Mouse (Mus musculus): ENCODE measurements at regions not wholly inside any gene's neighbourhood (a gene's known extent, or its start where the extent isn't known, plus 50 kb on each side); places are given as distances from the start of the nearest gene placed in this dataset.

DNA sequence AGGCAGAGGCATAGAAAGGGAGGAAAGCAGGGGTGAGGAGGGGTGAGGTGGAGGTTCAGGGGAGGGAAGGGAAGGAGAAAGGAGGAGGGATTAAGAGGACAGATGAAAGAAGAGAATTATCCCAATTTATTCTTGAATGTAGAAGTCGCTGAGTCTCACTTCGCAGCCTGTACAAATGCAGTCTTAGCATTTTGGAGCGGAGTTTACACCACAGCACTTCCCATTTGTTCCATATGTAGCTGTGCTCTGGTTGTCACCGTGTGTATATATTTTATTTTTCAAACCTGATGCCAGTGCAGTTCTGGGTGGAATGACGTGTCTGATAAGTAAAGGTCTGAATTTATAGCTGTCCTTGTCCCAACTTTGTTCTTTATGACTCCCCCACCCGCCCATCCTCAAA, 105.2 kb downstream of the Spata19 start:
- H3K27me3 ChIP-seq (ENCODE audit: control insufficient read depth, insufficient read depth, low read length) = no peaks in the 10 kb centered on the region
- no peak overlapping the region for H3K9ac ChIP-seq
- no peaks in the 10 kb centered on the region for H3K9me3 ChIP-seq (ENCODE audit: control insufficient read depth, low read length)
- no peaks in the 10 kb centered on the region for H3K36me3 ChIP-seq (replicated peaks; ENCODE audit: control insufficient read depth, insufficient read depth)
- H3K27ac ChIP-seq = no peak overlapping the region
- DNase-seq (ENCODE audit: low spot score) (no peak), ATAC-seq (ENCODE audit: low FRiP score) (no peak)
- no peak overlapping the region for H3K4me2 ChIP-seq (replicated peaks)
- H3K4me1 ChIP-seq (replicated peaks; ENCODE audit: control insufficient read depth, insufficient read depth, low read length) = no peaks in the 10 kb centered on the region
- no peak overlapping the region for H3K4me3 ChIP-seq (replicated peaks; ENCODE audit: low read length)
- WGBS = 79% methylated on average over 6 of the region's 6 CpGs

DNA sequence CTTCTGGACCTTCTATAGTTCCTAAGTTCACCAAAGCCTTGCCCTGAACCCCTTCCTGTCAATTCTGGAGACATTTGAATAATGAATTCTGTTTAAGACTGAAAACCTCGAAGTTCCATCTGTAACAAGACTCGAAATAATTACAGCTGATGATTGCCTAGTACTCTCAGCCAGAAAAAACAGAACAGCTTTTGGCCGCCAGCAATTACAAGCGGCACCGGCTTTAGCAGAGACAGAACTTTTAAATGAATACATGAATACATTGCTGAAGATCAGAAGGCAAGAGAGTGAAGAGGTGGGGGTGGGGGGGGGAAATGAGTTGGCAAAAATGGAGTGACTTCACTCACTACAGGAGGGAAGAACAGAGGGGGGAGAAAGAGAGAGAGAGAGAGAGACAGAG, 112.6 kb downstream of the Spata19 start:
- H3K9me3 ChIP-seq (ENCODE audit: control insufficient read depth, low read length) = no peaks in the 10 kb centered on the region
- WGBS = 87% methylated on average over 5 of the region's 5 CpGs
- no peak overlapping the region for H3K27ac ChIP-seq
- no peaks in the 10 kb centered on the region for H3K36me3 ChIP-seq (replicated peaks; ENCODE audit: control insufficient read depth, insufficient read depth)
- H3K4me3 ChIP-seq (replicated peaks; ENCODE audit: low read length) = no peak overlapping the region
- no peak overlapping the region for H3K4me2 ChIP-seq (replicated peaks)
- no peak overlapping the region for H3K9ac ChIP-seq
- no peaks in the 10 kb centered on the region for H3K4me1 ChIP-seq (replicated peaks; ENCODE audit: control insufficient read depth, insufficient read depth, low read length)
- no peak for DNase-seq (ENCODE audit: low spot score)
- no peak for ATAC-seq (ENCODE audit: low FRiP score)
- no peaks in the 10 kb centered on the region for H3K27me3 ChIP-seq (ENCODE audit: control insufficient read depth, insufficient read depth, low read length)

DNA sequence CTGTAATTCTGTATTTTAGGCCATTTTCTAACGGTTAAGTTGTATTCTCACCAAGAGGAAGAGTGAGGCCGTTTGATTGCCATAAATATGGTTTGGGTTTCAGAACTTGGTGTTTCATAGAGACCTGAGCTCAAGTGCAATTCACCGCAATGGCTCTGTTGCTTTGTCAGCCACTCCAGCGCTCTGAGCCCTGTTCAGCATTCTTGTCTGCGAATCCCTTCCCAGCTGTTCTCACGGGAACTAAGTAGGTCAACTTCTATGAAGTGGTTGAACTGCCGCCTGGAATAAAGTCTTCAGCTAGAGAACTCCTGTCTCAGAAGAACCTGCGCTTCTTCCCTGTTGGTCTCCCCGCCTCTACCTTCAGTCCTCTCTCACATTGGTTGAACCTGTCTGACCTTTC, 113.1 kb downstream of the Spata19 start:
- WGBS = 90% methylated on average over 9 of the region's 9 CpGs
- Histone ChIP-seq H3K36me3 (replicated peaks; ENCODE audit: control insufficient read depth, insufficient read depth) (no peaks in the 10 kb centered on the region), H3K9me3 (ENCODE audit: control insufficient read depth, low read length) (no peaks in the 10 kb centered on the region), H3K9ac (no peak overlapping the region), H3K4me2 (replicated peaks) (no peak overlapping the region), H3K4me3 (replicated peaks; ENCODE audit: low read length) (no peak overlapping the region), H3K27me3 (ENCODE audit: control insufficient read depth, insufficient read depth, low read length) (no peaks in the 10 kb centered on the region), H3K4me1 (replicated peaks; ENCODE audit: control insufficient read depth, insufficient read depth, low read length) (no peaks in the 10 kb centered on the region), H3K27ac (no peak overlapping the region)
- DNase-seq (ENCODE audit: low spot score) (no peak), ATAC-seq (ENCODE audit: low FRiP score) (no peak)

DNA sequence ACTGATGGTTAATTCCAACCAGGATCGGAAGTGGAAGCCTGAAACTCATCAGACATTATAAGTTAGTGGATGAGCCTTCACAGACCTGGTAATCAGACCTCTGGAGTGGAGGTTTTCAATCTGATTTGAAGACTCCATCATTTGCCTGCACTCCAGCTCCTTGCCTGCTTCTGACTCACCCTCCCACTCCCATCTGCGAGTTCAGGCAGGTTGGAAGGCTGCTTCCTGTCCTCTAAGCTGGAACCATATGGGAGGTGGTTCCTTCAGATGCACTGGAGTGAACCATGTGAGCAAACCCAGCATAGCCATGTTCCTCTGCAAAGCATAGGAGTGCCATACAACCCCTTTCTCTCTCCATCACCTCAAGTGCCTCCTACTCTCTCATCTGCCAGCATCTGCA, 114.6 kb downstream of the Spata19 start:
- Histone ChIP-seq H3K9ac (no peak overlapping the region), H3K27me3 (ENCODE audit: control insufficient read depth, insufficient read depth, low read length) (no peaks in the 10 kb centered on the region), H3K4me3 (replicated peaks; ENCODE audit: low read length) (no peak overlapping the region), H3K4me2 (replicated peaks) (no peak overlapping the region), H3K36me3 (replicated peaks; ENCODE audit: control insufficient read depth, insufficient read depth) (no peaks in the 10 kb centered on the region), H3K9me3 (ENCODE audit: control insufficient read depth, low read length) (no peaks in the 10 kb centered on the region), H3K4me1 (replicated peaks; ENCODE audit: control insufficient read depth, insufficient read depth, low read length) (no peaks in the 10 kb centered on the region), H3K27ac (no peak overlapping the region)
- no peak for ATAC-seq (ENCODE audit: low FRiP score)
- WGBS = 83% methylated on average over 2 of the region's 2 CpGs
- DNase-seq (ENCODE audit: low spot score) = no peak

DNA sequence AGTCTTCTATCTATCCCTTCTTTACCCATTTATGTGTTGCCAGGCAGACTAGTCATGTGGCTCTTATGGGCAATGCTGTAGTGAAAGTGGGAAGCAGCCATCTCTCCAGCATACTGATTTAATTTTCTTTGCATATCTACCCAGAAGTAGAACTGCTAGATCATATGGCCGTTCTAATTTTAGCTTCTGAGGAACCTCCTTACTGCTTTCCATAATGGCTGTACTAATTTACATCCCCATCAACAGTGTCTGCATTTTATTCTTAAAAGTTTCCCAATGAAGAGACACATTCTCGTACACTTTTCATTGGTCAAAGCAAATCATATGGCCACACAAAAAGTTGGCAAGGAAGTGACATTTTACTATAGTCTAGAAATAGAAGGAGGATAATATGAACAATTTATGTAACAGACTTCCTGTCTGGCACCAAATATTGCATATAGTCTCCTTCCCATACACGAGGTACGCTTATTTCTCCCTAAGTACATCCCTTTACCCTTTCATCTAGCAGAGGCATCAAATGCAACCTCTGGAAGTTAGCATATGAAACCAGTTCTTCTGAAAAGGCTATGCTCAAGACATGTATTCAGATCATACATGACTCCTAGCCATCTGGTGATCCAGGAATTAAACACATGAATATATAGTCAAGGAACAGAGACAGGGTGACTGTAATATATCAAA, 119.0 kb downstream of the Spata19 start:
- H3K9me3 ChIP-seq (ENCODE audit: control insufficient read depth, low read length) = no peaks in the 10 kb centered on the region
- no peak overlapping the region for H3K4me2 ChIP-seq (replicated peaks)
- H3K4me3 ChIP-seq (replicated peaks; ENCODE audit: low read length) = no peak overlapping the region
- ATAC-seq (ENCODE audit: low FRiP score) = no peak
- no peak overlapping the region for H3K9ac ChIP-seq
- H3K27ac ChIP-seq = no peak overlapping the region
- no peak for DNase-seq (ENCODE audit: low spot score)
- WGBS = 93% methylated on average over 4 of the region's 4 CpGs
- no peaks in the 10 kb centered on the region for H3K27me3 ChIP-seq (ENCODE audit: control insufficient read depth, insufficient read depth, low read length)
- H3K4me1 ChIP-seq (replicated peaks; ENCODE audit: control insufficient read depth, insufficient read depth, low read length) = no peaks in the 10 kb centered on the region
- no peaks in the 10 kb centered on the region for H3K36me3 ChIP-seq (replicated peaks; ENCODE audit: control insufficient read depth, insufficient read depth)

DNA sequence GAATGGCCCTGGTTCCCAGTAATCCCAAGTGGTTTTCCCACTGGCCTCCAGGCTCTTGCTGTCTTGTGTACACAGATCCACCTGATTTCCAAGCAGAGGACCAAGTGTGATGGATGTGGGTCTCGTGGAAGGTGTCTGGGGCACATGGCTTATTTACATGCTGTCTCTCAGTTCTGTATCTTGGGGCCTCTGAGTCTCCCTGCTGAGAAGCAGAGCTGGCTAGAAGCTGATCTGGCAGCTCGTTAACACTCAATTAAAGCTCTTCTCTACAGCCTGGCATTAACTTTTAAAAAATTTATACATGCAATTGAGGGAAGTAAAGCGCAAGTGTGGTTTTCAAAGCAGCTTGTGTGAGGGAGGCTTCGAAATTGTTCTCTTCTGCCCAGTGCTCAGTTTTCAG, 121.4 kb downstream of the Spata19 start:
- DNase-seq (ENCODE audit: low spot score) = no peak
- H3K27me3 ChIP-seq (ENCODE audit: control insufficient read depth, insufficient read depth, low read length) = no peaks in the 10 kb centered on the region
- H3K9ac ChIP-seq = no peak overlapping the region
- no peak overlapping the region for H3K4me3 ChIP-seq (replicated peaks; ENCODE audit: low read length)
- 62% methylated on average over 4 of the region's 4 CpGs for WGBS
- H3K27ac ChIP-seq = no peak overlapping the region
- no peaks in the 10 kb centered on the region for H3K4me1 ChIP-seq (replicated peaks; ENCODE audit: control insufficient read depth, insufficient read depth, low read length)
- no peak for ATAC-seq (ENCODE audit: low FRiP score)
- no peaks in the 10 kb centered on the region for H3K36me3 ChIP-seq (replicated peaks; ENCODE audit: control insufficient read depth, insufficient read depth)
- H3K4me2 ChIP-seq (replicated peaks) = no peak overlapping the region
- H3K9me3 ChIP-seq (ENCODE audit: control insufficient read depth, low read length) = no peaks in the 10 kb centered on the region

DNA sequence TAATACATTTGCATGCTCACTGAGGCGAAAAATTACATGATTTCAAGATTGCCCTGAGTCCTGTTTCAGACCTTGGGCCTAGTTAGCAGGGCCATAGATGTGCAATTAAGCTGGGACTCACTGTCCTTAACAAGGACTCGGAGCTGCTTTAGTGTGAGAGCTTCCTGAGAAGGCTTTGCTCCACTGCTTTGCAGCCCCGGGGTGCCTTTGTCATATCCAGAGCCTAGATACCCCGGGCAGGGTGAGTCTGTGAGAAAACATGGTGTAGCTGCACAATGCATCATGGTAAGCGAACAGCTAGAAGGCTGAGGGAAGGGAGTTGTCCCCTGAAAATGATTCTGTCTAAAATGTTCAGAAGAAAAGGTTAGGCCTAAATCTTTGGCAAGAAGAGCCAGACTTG, 123.1 kb downstream of the Spata19 start:
- H3K4me2 ChIP-seq (replicated peaks) = no peak overlapping the region
- H3K27ac ChIP-seq = no peak overlapping the region
- ATAC-seq (ENCODE audit: low FRiP score) = no peak
- no peaks in the 10 kb centered on the region for H3K9me3 ChIP-seq (ENCODE audit: control insufficient read depth, low read length)
- WGBS = 44% methylated on average over 5 of the region's 5 CpGs
- no peaks in the 10 kb centered on the region for H3K4me1 ChIP-seq (replicated peaks; ENCODE audit: control insufficient read depth, insufficient read depth, low read length)
- no peaks in the 10 kb centered on the region for H3K27me3 ChIP-seq (ENCODE audit: control insufficient read depth, insufficient read depth, low read length)
- H3K9ac ChIP-seq = no peak overlapping the region
- H3K36me3 ChIP-seq (replicated peaks; ENCODE audit: control insufficient read depth, insufficient read depth) = no peaks in the 10 kb centered on the region
- DNase-seq (ENCODE audit: low spot score) = no peak
- H3K4me3 ChIP-seq (replicated peaks; ENCODE audit: low read length) = no peak overlapping the region

DNA sequence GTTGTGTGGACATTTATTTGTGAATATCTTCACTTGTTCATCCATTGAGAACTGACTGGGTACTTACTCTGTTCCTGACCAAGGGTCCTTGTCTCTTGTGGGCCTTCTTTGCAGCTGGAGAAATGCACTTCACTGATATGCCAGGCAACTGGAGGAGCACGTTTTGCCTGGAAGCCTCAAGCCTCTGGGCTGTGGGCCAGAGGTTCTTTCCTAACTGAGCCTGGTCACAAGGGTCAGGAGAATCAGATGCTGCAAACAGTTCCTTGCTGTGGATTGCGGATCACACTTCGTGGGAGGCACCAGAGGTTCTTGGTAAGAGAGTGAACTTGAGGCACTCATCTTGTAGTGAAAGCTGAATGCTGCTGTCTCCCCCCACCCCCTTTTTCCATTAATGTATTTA, 124.6 kb downstream of the Spata19 start:
- no peaks in the 10 kb centered on the region for H3K9me3 ChIP-seq (ENCODE audit: control insufficient read depth, low read length)
- 76% methylated on average over 3 of the region's 3 CpGs for WGBS
- H3K9ac ChIP-seq = no peak overlapping the region
- H3K4me1 ChIP-seq (replicated peaks; ENCODE audit: control insufficient read depth, insufficient read depth, low read length) = no peaks in the 10 kb centered on the region
- ATAC-seq (ENCODE audit: low FRiP score) (no peak), DNase-seq (ENCODE audit: low spot score) (no peak)
- no peak overlapping the region for H3K4me3 ChIP-seq (replicated peaks; ENCODE audit: low read length)
- H3K27ac ChIP-seq = no peak overlapping the region
- H3K27me3 ChIP-seq (ENCODE audit: control insufficient read depth, insufficient read depth, low read length) = no peaks in the 10 kb centered on the region
- no peak overlapping the region for H3K4me2 ChIP-seq (replicated peaks)
- H3K36me3 ChIP-seq (replicated peaks; ENCODE audit: control insufficient read depth, insufficient read depth) = no peaks in the 10 kb centered on the region

DNA sequence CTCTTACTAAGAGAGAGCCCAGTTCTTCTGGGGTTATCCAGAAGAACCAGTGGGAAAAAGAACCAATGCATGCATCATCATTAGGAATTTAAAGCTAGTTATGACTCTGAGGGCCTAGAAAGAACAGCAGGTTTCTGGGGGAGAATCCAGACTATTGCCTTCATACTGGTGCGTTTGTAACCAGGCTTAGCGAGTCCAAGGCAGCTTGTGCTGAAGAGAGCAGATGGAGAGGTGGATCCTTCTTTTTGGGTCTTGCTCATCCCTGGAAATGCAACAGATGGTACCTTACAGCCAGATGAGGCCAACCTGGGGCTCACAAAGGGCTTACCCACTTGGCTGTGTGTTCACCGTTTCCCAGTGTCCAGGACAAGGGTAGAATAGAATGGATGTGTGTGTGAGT, 130.1 kb downstream of the Spata19 start:
- no peak overlapping the region for H3K9ac ChIP-seq
- H3K4me2 ChIP-seq (replicated peaks) = no peak overlapping the region
- H3K9me3 ChIP-seq (ENCODE audit: control insufficient read depth, low read length) = no peaks in the 10 kb centered on the region
- 82% methylated on average over 3 of the region's 3 CpGs for WGBS
- H3K27ac ChIP-seq = no peak overlapping the region
- H3K27me3 ChIP-seq (ENCODE audit: control insufficient read depth, insufficient read depth, low read length) = no peaks in the 10 kb centered on the region
- ATAC-seq (ENCODE audit: low FRiP score) = no peak
- DNase-seq (ENCODE audit: low spot score) = no peak
- H3K4me1 ChIP-seq (replicated peaks; ENCODE audit: control insufficient read depth, insufficient read depth, low read length) = no peaks in the 10 kb centered on the region
- H3K36me3 ChIP-seq (replicated peaks; ENCODE audit: control insufficient read depth, insufficient read depth) = no peaks in the 10 kb centered on the region
- H3K4me3 ChIP-seq (replicated peaks; ENCODE audit: low read length) = no peak overlapping the region

DNA sequence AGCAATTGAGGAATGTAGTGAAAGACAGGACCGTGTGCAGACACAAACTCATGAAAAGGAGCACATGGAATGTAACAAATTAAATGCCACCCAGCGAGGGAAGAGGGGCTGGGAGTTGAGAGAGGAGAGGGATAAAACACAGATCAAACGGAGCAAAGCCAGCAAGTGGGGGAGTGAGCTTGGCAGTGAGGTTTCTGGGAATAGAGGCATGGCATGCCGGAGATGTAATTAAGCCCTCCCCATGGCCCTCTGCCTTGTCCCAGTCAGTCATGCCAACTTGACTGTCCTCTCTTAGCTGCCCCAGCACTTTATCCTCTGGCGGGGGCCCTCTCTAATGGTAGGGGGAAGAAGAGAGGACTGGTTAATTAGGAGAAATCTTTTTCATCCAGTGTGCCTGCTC, 141.9 kb downstream of the Spata19 start:
- H3K9me3 ChIP-seq (ENCODE audit: control insufficient read depth, low read length) = no peaks in the 10 kb centered on the region
- H3K4me1 ChIP-seq (replicated peaks; ENCODE audit: control insufficient read depth, insufficient read depth, low read length) = no peaks in the 10 kb centered on the region
- no peak overlapping the region for H3K4me2 ChIP-seq (replicated peaks)
- no peak overlapping the region for H3K4me3 ChIP-seq (replicated peaks; ENCODE audit: low read length)
- H3K36me3 ChIP-seq (replicated peaks; ENCODE audit: control insufficient read depth, insufficient read depth) = no peaks in the 10 kb centered on the region
- no peaks in the 10 kb centered on the region for H3K27me3 ChIP-seq (ENCODE audit: control insufficient read depth, insufficient read depth, low read length)
- ATAC-seq (ENCODE audit: low FRiP score) (no peak), DNase-seq (ENCODE audit: low spot score) (no peak)
- H3K9ac ChIP-seq = no peak overlapping the region
- H3K27ac ChIP-seq = no peak overlapping the region
- WGBS = 36% methylated on average over 5 of the region's 5 CpGs

All from hindbrain, embryonic 14.5 days (tissue).